Mouse (Mus musculus): ENCODE measurements around the gene Cerkl. TPM values are rescaled to one million over a fixed set of nuclear protein-coding genes. Genes with fewer than 3 reads are reported as not detected.

The Cerkl gene
- total and polyA plus RNA-seq, 3 experiments: 3.5 to 7.4 TPM; not detected in 1

- H3K4me3 ChIP-seq (ENCODE audit: control insufficient read depth in 1 of 2, insufficient read depth in 1 of 2, low read depth in 2 of 2, low read length in 2 of 2): no peak overlapping the region
- H3K36me3 ChIP-seq (ENCODE audit: control insufficient read depth in 1 of 2, insufficient read depth in 2 of 2, low read length in 2 of 2): no peaks in the 10 kb centered on the region
- H3K27me3 ChIP-seq (ENCODE audit: control insufficient read depth in 1 of 2, insufficient read depth in 2 of 2, low read length in 2 of 2): peaks cover 1 to 3% of the 10 kb centered on the region in 2 experiments; a peak in 3 of 4 replicates
- DNase-seq (ENCODE audit: low read depth, low spot score): no peak
- no peaks in the 10 kb centered on the region for H3K9me3 ChIP-seq (replicated peaks; ENCODE audit: insufficient read depth, low read length)
- no peak overlapping the region for H3K9ac ChIP-seq (ENCODE audit: control insufficient read depth, low read depth, low read length, poor library complexity, severe bottlenecking)
- H3K4me1 ChIP-seq (ENCODE audit: control insufficient read depth in 1 of 2, insufficient read depth in 2 of 2, low read length in 2 of 2): no peaks in the 10 kb centered on the region
- H3K79me2 ChIP-seq (ENCODE audit: control insufficient read depth, insufficient read depth, low read length, poor library complexity): no peaks in the 10 kb centered on the region
- H3K27ac ChIP-seq (ENCODE audit: control insufficient read depth, low read depth, low read length): no peak overlapping the region
- TF ChIP-seq POLR2AphosphoS2 (IDR thresholded peaks at IDR 0.05; ENCODE audit: low read length) (no peak), NELFE (IDR thresholded peaks at IDR 0.05; ENCODE audit: low read depth, low read length) (no peak), USF1 (IDR thresholded peaks at IDR 0.05; ENCODE audit: low read depth, low read length) (no peak), TBP (IDR thresholded peaks at IDR 0.05; ENCODE audit: low read depth, low read length) (no peak), MEF2A (IDR thresholded peaks at IDR 0.05; ENCODE audit: extremely low read depth, insufficient replicate concordance, low read depth, low read length, poor library complexity, severe bottlenecking) (no peak), ZMIZ1 (IDR thresholded peaks at IDR 0.05; ENCODE audit: low read depth, low read length) (no peak), ZKSCAN1 (IDR thresholded peaks at IDR 0.05; ENCODE audit: low read depth, low read length) (no peak), TAL1 (IDR thresholded peaks at IDR 0.05; ENCODE audit: low read length) (no peak), EP300 (IDR thresholded peaks at IDR 0.05; ENCODE audit: low read depth in 1 of 2, low read length in 2 of 2) (no peak), POLR2A (IDR thresholded peaks at IDR 0.05; ENCODE audit: control insufficient read depth in 1 of 2, insufficient read depth in 1 of 2, low read depth in 1 of 2, low read length in 2 of 2, poor library complexity in 1 of 2) (no peak), RAD21 (IDR thresholded peaks at IDR 0.05; ENCODE audit: low read depth, low read length) (no peak), MYC (IDR thresholded peaks at IDR 0.05; ENCODE audit: low read depth, low read length) (no peak), NRF1 (IDR thresholded peaks at IDR 0.05; ENCODE audit: insufficient read depth, low read depth, low read length, poor library complexity, severe bottlenecking) (no peak)
These were observed 56.5 kb downstream of the Cerkl start for GRCm38 (mm10) chr2:79400045-79400444.

GRCm38 (mm10) chr2:79399234-79400000, 57.2 kb downstream of the Cerkl start:
- Histone ChIP-seq H3K27me3 (ENCODE audit: control insufficient read depth in 1 of 2, insufficient read depth in 2 of 2, low read length in 2 of 2) (peaks cover 1 to 3% of the 10 kb centered on the region in 2 experiments; a peak in 3 of 4 replicates), H3K9ac (ENCODE audit: control insufficient read depth, low read depth, low read length, poor library complexity, severe bottlenecking) (no peak overlapping the region), H3K79me2 (ENCODE audit: control insufficient read depth, insufficient read depth, low read length, poor library complexity) (no peaks in the 10 kb centered on the region), H3K4me3 (ENCODE audit: control insufficient read depth in 1 of 2, insufficient read depth in 1 of 2, low read depth in 2 of 2, low read length in 2 of 2) (no peak overlapping the region), H3K9me3 (replicated peaks; ENCODE audit: insufficient read depth, low read length) (no peaks in the 10 kb centered on the region), H3K36me3 (ENCODE audit: control insufficient read depth in 1 of 2, insufficient read depth in 2 of 2, low read length in 2 of 2) (no peaks in the 10 kb centered on the region), H3K27ac (ENCODE audit: control insufficient read depth, low read depth, low read length) (no peak overlapping the region), H3K4me1 (ENCODE audit: control insufficient read depth in 1 of 2, insufficient read depth in 2 of 2, low read length in 2 of 2) (no peaks in the 10 kb centered on the region)
- DNase-seq (ENCODE audit: low read depth, low spot score): no peak
- no peak for TF ChIP-seq MYB (IDR thresholded peaks at IDR 0.05; ENCODE audit: low read depth, low read length)
- no peak for TF ChIP-seq USF1 (IDR thresholded peaks at IDR 0.05; ENCODE audit: low read depth, low read length)
- no peak for TF ChIP-seq MAFK (IDR thresholded peaks at IDR 0.05; ENCODE audit: borderline replicate concordance, low read depth, low read length)
- TF ChIP-seq GATA1 (IDR thresholded peaks at IDR 0.05; ENCODE audit: low read depth, low read length): no peak
- TF ChIP-seq ELF1 (IDR thresholded peaks at IDR 0.05; ENCODE audit: low read depth, low read length): no peak
- no peak for TF ChIP-seq TAL1 (IDR thresholded peaks at IDR 0.05; ENCODE audit: low read length)
- TF ChIP-seq CHD2 (IDR thresholded peaks at IDR 0.05; ENCODE audit: low read length): no peak
- no peak for TF ChIP-seq USF2 (IDR thresholded peaks at IDR 0.05; ENCODE audit: borderline replicate concordance in 1 of 2, insufficient read depth in 1 of 2, low read depth in 1 of 2, low read length in 2 of 2)
- TF ChIP-seq MAX (IDR thresholded peaks at IDR 0.05; ENCODE audit: low read length): no peak
- TF ChIP-seq JUND (IDR thresholded peaks at IDR 0.05; ENCODE audit: low read depth, low read length): no peak
- no peak for TF ChIP-seq NRF1 (IDR thresholded peaks at IDR 0.05; ENCODE audit: insufficient read depth, low read depth, low read length, poor library complexity, severe bottlenecking)
- TF ChIP-seq MYC (IDR thresholded peaks at IDR 0.05; ENCODE audit: low read depth, low read length): no peak
- TF ChIP-seq TBP (IDR thresholded peaks at IDR 0.05; ENCODE audit: low read depth, low read length): no peak
- no peak for TF ChIP-seq GABPA (IDR thresholded peaks at IDR 0.05; ENCODE audit: low read depth, low read length)
- no peak for TF ChIP-seq SIN3A (IDR thresholded peaks at IDR 0.05; ENCODE audit: low read length)
- TF ChIP-seq KAT2A (conservative IDR thresholded peaks at IDR 0.05; ENCODE audit: low read depth, low read length): no peak
